10 mouse cellular contexts compared by ENCODE assay signal in the genomic region with DNA sequence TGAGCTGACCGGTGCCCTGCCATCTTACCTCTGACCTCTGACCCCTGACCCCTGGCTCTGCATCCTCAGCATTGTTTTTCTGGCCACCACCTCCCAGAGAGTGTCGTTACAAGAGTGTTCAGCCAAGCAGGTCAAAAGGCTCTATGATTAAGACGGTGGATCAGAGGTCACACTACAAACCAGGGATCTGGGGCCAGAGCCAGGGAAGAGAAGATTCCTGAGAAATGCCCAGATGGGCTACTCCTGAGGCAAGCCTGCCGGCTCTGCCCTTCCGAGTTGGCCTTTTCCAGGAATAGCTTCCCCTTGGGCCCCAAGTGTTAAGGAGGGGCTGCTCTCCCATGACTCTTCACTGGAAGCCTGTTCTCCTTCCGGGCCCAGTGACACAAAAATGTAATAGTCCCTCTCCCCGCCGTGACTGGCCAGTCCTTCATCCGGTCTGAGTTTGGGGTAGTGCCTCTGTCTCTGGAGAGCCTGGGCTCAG. TPM values are rescaled to one million over a fixed set of nuclear protein-coding genes. Genes with fewer than 3 reads are reported as not detected.
DNase-seq lines count a peak whose midpoint lies in the region; ATAC-seq lines count a peak whose summit lies in the region.
"Had no signal": no experiment of that assay in that cellular context is flagged by ENCODE, and none has a peak within 500 bp of the region (broad histone marks: within the 10 kb centered on the region; RNA-seq: fewer than 3 reads in every experiment).

No protein-coding gene starts in this region.

- under 1% methylated on average over 9 of the region's 9 CpGs for WGBS in heart, embryonic 14.5 days
- 5% methylated on average over 9 of the region's 9 CpGs for WGBS in limb, embryonic 10.5 days

- no peak for ATAC-seq in heart, embryonic 14.5 days (ENCODE audit: insufficient number of reproducible peaks, insufficient read depth, low FRiP score, low read depth)

- peak overlapping the region; percentile 52 for H3K4me2 ChIP-seq in heart, embryonic 14.5 days (ENCODE audit: low read length)
- H3K4me2 ChIP-seq: limb, embryonic 15.5 days; stomach, embryonic 15.5 days had no signal

- H3K9me3 ChIP-seq in heart, embryonic 14.5 days (ENCODE audit: control insufficient read depth, low read length) = no peaks in the 10 kb centered on the region
- H3K9me3 ChIP-seq in limb, embryonic 10.5 days (replicated peaks) = no peaks in the 10 kb centered on the region
- H3K9me3 ChIP-seq: limb, embryonic 15.5 days; stomach, embryonic 15.5 days had no signal

- peaks cover 36% of the 10 kb centered on the region for H3K27me3 ChIP-seq in heart, embryonic 14.5 days (ENCODE audit: control insufficient read depth, insufficient read depth, low read length)
- peaks cover 46% of the 10 kb centered on the region for H3K27me3 ChIP-seq in limb, embryonic 10.5 days (ENCODE audit: low read depth, poor library complexity, severe bottlenecking)

- peak; percentile 8 to 55 for DNase-seq in adrenal gland, adult (ENCODE audit: inconsistent age in 2 of 2, low spot score in 1 of 2)
- no peak for DNase-seq in adrenal gland, adult 18-20 months (ENCODE audit: low spot score in 2 of 2)
- DNase-seq in cerebellum, adult 9-10 months = peak; percentile 85
- no peak for DNase-seq in limb, embryonic 10.5 days (ENCODE audit: low spot score)
- no peak for DNase-seq in B cell, adult 2 months
- no peak for DNase-seq in testis, postnatal 10 days (ENCODE audit: low spot score)
- DNase-seq in urinary bladder, adult 2 months (ENCODE audit: low spot score) = no peak

- H3K36me3 ChIP-seq in heart, embryonic 14.5 days (ENCODE audit: control insufficient read depth, insufficient read depth, low read length) = no peaks in the 10 kb centered on the region
- no peaks in the 10 kb centered on the region for H3K36me3 ChIP-seq in limb, embryonic 10.5 days
- H3K36me3 ChIP-seq: limb, embryonic 15.5 days; stomach, embryonic 15.5 days had no signal

- no peak overlapping the region for H3K9ac ChIP-seq in heart, embryonic 14.5 days (ENCODE audit: low read length)
- H3K9ac ChIP-seq: limb, embryonic 15.5 days; stomach, embryonic 15.5 days had no signal

- no peak overlapping the region for H3K27ac ChIP-seq in heart, embryonic 14.5 days (replicated peaks in 1 of 2; ENCODE audit: control insufficient read depth in 1 of 2, insufficient read depth in 1 of 2, low read depth in 2 of 2, low read length in 2 of 2)
- H3K27ac ChIP-seq in limb, embryonic 10.5 days = peak overlapping the region; percentile 50
- H3K27ac ChIP-seq: limb, embryonic 15.5 days; stomach, embryonic 15.5 days had no signal

- peaks cover 10 to 24% of the 10 kb centered on the region in 2 experiments for H3K4me1 ChIP-seq in heart, embryonic 14.5 days (ENCODE audit: control insufficient read depth in 2 of 2, insufficient read depth in 2 of 2, low read length in 2 of 2)
- peaks cover 30% of the 10 kb centered on the region for H3K4me1 ChIP-seq in limb, embryonic 10.5 days

- no peak overlapping the region for H3K4me3 ChIP-seq in heart, embryonic 14.5 days (ENCODE audit: control insufficient read depth in 1 of 2, insufficient read depth in 1 of 2, low read depth in 1 of 2, low read length in 2 of 2)
- 0 out of 2 replicates have a peak overlapping the region, but pooled peaks have one; percentile 11 for H3K4me3 ChIP-seq in limb, embryonic 10.5 days
- H3K4me3 ChIP-seq: limb, embryonic 15.5 days; stomach, embryonic 15.5 days had no signal

RNA-seq across cellular contexts. Expression of a gene that starts 2.2 kb away (rescaled TPM):
- total RNA-seq in adrenal gland, adult 18-20 months (2021) = 1 to 10 TPM; 3.5 to 4.9 TPM
- polyA plus RNA-seq in heart, embryonic 14.5 days (2014; fragmentation: Nextera tagmentation; extraction: Ambion mirVana) = 0.65 and 0.80 TPM in 2 replicates
- polyA plus RNA-seq in limb, embryonic 10.5 days (2016; fragmentation: Nextera tagmentation; extraction: Ambion mirVana) = 0.20 and 0.97 TPM in 2 replicates
- polyA plus RNA-seq in urinary bladder, adult 2 months (2012; rRNA removed) = 0.58 and 1.1 TPM in 2 replicates
- polyA plus RNA-seq: limb, embryonic 15.5 days had no signal

RNA-seq across cellular contexts. Expression of a gene that starts 43.6 kb away (rescaled TPM):
- total RNA-seq in adrenal gland, adult 18-20 months (2021) = 1 to 10 TPM; 8.8 to 9.9 TPM
- 38.5 and 42.6 TPM in 2 replicates for polyA plus RNA-seq in heart, embryonic 14.5 days (2014; fragmentation: Nextera tagmentation; extraction: Ambion mirVana)
- polyA plus RNA-seq in limb, embryonic 10.5 days (2016; fragmentation: Nextera tagmentation; extraction: Ambion mirVana) = 91.5 and 103 TPM in 2 replicates
- polyA plus RNA-seq in urinary bladder, adult 2 months (2012; rRNA removed) = 22.6 and 25.4 TPM in 2 replicates

Comparison
In these comparisons a context has a peak if more than half of its experiments do, and no peak if none do; other contexts are left out.
1. DNase-seq: peak in adrenal gland, adult (2 of 2) and cerebellum, adult 9-10 months (single experiment); none in adrenal gland, adult 18-20 months (0 of 2), limb, embryonic 10.5 days (single experiment), B cell, adult 2 months (0 of 2), testis, postnatal 10 days (single experiment) and urinary bladder, adult 2 months (single experiment).